Mouse (Mus musculus): ENCODE measurements around the gene Cpa4.

DNA sequence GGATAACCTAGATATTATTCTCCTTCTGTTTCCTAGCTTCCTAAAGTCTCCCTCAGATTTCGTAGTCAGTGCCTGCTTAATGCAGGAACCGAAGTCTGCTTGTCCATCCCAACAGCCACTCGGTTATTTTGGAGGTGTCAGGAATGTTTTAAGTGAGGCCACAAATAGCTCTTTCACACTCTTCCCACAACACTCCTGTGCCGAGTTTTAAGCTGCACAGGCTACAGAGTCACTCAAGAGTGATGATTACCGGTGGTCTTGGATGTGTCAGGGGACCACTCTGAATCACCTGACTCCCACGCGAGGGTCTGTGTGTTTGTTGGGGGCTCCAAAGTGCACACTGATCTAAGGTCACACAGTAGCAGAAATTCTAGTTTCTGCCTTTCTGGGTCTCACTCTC is 22.5 kb upstream of the Cpa4 start:
- no peak for TF ChIP-seq CTCF (conservative IDR thresholded peaks at IDR 0.05; ENCODE audit: insufficient read depth, insufficient read length, low read depth, low read length)
- TF ChIP-seq POLR2A (IDR thresholded peaks at IDR 0.05; ENCODE audit: low read depth, low read length): no peak
